Mouse (Mus musculus): ENCODE data around the gene Phox2b. TPM values are rescaled to one million over a fixed set of nuclear protein-coding genes. Genes with fewer than 3 reads are reported as not detected.

Gene Phox2b
- polyA plus RNA-seq, 1 experiment from 2014 or later = 2.0 TPM

- Histone ChIP-seq H3K9me3 (no peaks in the 10 kb centered on the region), H3K27ac (no peak overlapping the region), H3K4me1 (replicated peaks) (peaks cover 9% of the 10 kb centered on the region), H3K27me3 (peaks cover 99% of the 10 kb centered on the region), H3K9ac (replicated peaks) (no peak overlapping the region), H3K36me3 (no peaks in the 10 kb centered on the region), H3K4me3 (replicated peaks) (no peak overlapping the region), H3K4me2 (replicated peaks) (no peak overlapping the region)
- under 1% methylated on average over 32 of the region's 32 CpGs for WGBS
- no peak for ATAC-seq
Observed at GRCm38 (mm10) chr5:67099393-67100271, 531 bp upstream of the Phox2b start.

DNA sequence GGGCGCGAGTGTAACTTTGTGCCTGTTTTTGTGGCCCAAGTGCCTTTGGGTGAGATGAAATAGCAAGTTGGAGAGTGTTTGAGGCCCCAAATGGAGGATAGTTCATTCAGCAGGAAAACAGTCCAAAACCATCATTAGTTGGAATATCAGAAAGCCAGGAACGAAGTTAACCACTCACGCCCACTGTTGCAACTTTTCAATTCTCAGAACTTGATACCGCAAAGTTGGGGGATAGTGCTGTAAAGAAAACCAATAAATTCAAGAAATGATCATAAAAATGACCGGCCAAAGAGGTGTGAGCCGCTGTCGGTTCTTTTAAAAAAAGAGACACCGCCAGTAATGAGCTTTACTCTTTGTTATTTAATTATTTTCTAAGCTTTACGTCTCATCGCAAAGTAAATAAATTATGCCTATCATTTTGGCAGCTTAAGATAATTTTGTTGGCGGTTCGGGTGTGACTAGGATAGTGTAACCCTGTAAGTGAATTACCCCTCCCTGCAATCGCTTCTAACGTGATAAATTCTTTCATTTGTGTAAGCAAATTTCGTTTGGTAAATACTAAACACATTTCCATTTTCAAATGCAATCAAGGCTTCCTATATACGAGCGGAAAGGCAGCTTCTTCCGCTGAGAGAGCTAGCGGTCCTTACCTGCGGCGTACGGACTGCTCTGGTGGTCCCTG lies 909 bp downstream of the Phox2b start:
- H3K4me2 ChIP-seq (replicated peaks) = no peak overlapping the region
- H3K27ac ChIP-seq = no peak overlapping the region
- 2% methylated on average over 23 of the region's 23 CpGs for WGBS
- no peak for ATAC-seq
- no peaks in the 10 kb centered on the region for H3K9me3 ChIP-seq
- peaks cover 98% of the 10 kb centered on the region for H3K27me3 ChIP-seq
- H3K4me3 ChIP-seq (replicated peaks) = no peak overlapping the region
- H3K9ac ChIP-seq (replicated peaks) = no peak overlapping the region
- H3K4me1 ChIP-seq (replicated peaks) = peaks cover 9% of the 10 kb centered on the region
- no peaks in the 10 kb centered on the region for H3K36me3 ChIP-seq

DNA sequence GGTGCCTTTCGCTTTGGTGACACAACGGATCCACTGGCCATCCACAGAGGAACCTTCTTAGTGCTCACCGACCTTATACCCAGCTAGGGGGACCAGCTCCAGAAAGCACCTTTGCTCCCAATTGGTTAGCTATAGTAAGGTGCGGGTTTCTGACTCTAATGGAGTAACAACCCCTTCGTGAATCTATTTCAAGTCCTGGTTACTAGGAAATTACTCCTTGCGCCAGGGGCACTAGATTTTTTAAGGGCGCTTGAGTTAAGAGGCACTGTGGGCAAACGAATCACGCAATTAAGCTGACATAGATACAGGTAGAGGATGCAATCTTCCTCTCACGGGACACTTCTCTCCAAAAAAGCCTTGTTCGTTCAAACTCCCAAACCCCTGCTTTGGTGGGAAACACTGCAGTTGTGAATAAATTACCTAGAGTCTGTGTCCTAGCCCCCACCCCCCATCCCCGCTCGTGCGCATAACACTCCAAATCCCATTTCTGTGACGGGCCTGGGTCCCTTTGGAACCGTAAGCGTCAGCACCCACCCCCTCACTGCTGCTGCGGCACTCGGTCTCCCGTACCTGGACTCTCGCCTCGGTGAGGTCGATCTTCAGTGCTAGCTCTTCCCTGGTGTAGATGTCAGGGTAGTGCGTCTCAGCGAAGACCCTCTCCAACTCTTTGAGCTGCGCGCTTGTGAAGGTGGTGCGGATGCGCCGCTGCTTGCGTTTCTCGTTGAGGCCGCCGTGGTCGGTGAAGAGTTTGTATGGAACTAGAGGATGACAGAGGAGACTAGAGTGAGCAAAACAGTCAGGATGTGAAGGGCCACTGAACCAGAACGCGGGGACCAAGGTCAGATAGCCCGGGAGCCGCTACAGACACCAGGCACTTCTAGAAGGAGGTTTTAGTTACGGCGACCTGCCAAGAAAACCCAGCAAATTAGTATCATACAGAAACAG lies 1.7 kb downstream of the Phox2b start:
- peaks cover 98% of the 10 kb centered on the region for H3K27me3 ChIP-seq
- H3K4me3 ChIP-seq (replicated peaks) = no peak overlapping the region
- H3K27ac ChIP-seq = no peak overlapping the region
- H3K36me3 ChIP-seq = no peaks in the 10 kb centered on the region
- ATAC-seq = no peak
- no peaks in the 10 kb centered on the region for H3K9me3 ChIP-seq
- WGBS = under 1% methylated on average over 41 of the region's 41 CpGs
- no peak overlapping the region for H3K4me2 ChIP-seq (replicated peaks)
- H3K4me1 ChIP-seq (replicated peaks) = peaks cover 9% of the 10 kb centered on the region
- H3K9ac ChIP-seq (replicated peaks) = no peak overlapping the region

DNA sequence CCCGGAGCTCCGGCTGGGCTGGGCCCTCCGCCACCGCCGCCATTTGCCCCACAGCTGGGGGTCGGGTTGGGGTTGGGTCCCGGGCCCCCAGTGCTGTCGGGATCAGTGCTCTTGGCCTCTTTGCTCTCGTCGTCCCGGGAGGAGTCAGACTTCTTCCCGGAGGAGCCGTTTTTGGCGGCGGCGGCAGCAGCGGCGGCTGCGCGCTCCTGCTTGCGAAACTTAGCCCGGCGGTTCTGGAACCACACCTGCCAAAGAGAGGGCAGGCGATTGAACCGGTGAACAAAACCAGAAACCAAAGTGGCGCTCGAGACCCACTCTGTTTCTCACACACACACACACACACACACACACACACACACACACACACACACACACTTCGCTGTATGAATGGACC lies 2.7 kb downstream of the Phox2b start:
- peak overlapping the region; percentile 23 for H3K4me3 ChIP-seq (replicated peaks)
- WGBS = under 1% methylated on average over 28 of the region's 28 CpGs
- no peak overlapping the region for H3K27ac ChIP-seq
- H3K4me1 ChIP-seq (replicated peaks) = peaks cover 6% of the 10 kb centered on the region
- H3K36me3 ChIP-seq = no peaks in the 10 kb centered on the region
- no peak for ATAC-seq
- H3K9ac ChIP-seq (replicated peaks) = no peak overlapping the region
- H3K4me2 ChIP-seq (replicated peaks) = peak overlapping the region; percentile 48
- no peaks in the 10 kb centered on the region for H3K9me3 ChIP-seq
- peaks cover 98% of the 10 kb centered on the region for H3K27me3 ChIP-seq

GRCm38 (mm10) chr5:67095651-67096377 lies 3.3 kb downstream of the Phox2b start:
- H3K9ac ChIP-seq (replicated peaks) = no peak overlapping the region
- H3K9me3 ChIP-seq = no peaks in the 10 kb centered on the region
- no peak overlapping the region for H3K27ac ChIP-seq
- peak; percentile 61; the same call in 1 of the 2 replicates for ATAC-seq
- under 1% methylated on average over 45 of the region's 47 CpGs for WGBS
- H3K4me2 ChIP-seq (replicated peaks) = peak overlapping the region; percentile 48
- H3K4me1 ChIP-seq (replicated peaks) = peaks cover 6% of the 10 kb centered on the region
- peaks cover 98% of the 10 kb centered on the region for H3K27me3 ChIP-seq
- peak overlapping the region; percentile 23 for H3K4me3 ChIP-seq (replicated peaks)
- no peaks in the 10 kb centered on the region for H3K36me3 ChIP-seq

- Histone ChIP-seq H3K36me3 (no peaks in the 10 kb centered on the region), H3K27me3 (peaks cover 98% of the 10 kb centered on the region), H3K4me3 (replicated peaks) (no peak overlapping the region), H3K9me3 (no peaks in the 10 kb centered on the region), H3K4me2 (replicated peaks) (no peak overlapping the region), H3K4me1 (replicated peaks) (peaks cover 6% of the 10 kb centered on the region), H3K27ac (no peak overlapping the region), H3K9ac (replicated peaks) (no peak overlapping the region)
- ATAC-seq = no peak
- WGBS = under 1% methylated on average over 15 of the region's 15 CpGs
Observed at GRCm38 (mm10) chr5:67095153-67095552, 3.9 kb downstream of the Phox2b start.

- Histone ChIP-seq H3K9ac (replicated peaks) (no peak overlapping the region), H3K36me3 (no peaks in the 10 kb centered on the region), H3K9me3 (no peaks in the 10 kb centered on the region), H3K4me1 (replicated peaks) (peaks cover 6% of the 10 kb centered on the region), H3K27ac (no peak overlapping the region), H3K27me3 (peaks cover 97% of the 10 kb centered on the region), H3K4me3 (replicated peaks) (no peak overlapping the region), H3K4me2 (replicated peaks) (no peak overlapping the region)
- no peak for ATAC-seq
- WGBS = 13% methylated on average over 2 of the region's 2 CpGs
Observed at GRCm38 (mm10) chr5:67093991-67094390, 5.1 kb downstream of the Phox2b start.

GRCm38 (mm10) chr5:67091766-67092165 lies 7.3 kb downstream of the Phox2b start:
- H3K27ac ChIP-seq = no peak overlapping the region
- no peaks in the 10 kb centered on the region for H3K9me3 ChIP-seq
- no peak overlapping the region for H3K4me3 ChIP-seq (replicated peaks)
- WGBS = 21% methylated on average over 4 of the region's 4 CpGs
- ATAC-seq = peak; percentile 69
- peaks cover 85% of the 10 kb centered on the region for H3K27me3 ChIP-seq
- peaks cover 6% of the 10 kb centered on the region for H3K4me1 ChIP-seq (replicated peaks)
- H3K9ac ChIP-seq (replicated peaks) = no peak overlapping the region
- no peak overlapping the region for H3K4me2 ChIP-seq (replicated peaks)
- no peaks in the 10 kb centered on the region for H3K36me3 ChIP-seq

DNA sequence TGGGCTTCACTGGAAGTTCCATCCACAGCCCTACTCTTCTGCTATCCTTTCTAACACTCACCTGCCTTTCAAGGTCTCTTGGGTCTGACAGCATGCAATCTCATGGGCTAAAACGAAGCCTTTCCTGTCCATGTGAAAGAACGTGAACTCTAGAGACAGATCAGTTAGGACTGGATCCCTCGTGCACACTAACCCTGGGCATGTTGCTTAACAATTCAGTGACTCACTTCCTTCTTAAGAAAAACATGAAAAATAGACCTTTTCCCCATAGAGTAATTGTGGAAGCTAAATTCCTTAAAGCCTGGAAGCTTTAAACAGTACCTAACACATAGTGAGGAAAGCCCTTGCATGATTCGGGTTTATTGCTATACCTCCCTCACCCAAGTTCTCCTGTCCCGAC lies 8.2 kb downstream of the Phox2b start:
- no peaks in the 10 kb centered on the region for H3K9me3 ChIP-seq
- no peak for ATAC-seq
- WGBS = 81% methylated on average over 5 of the region's 5 CpGs
- H3K27ac ChIP-seq = no peak overlapping the region
- no peak overlapping the region for H3K9ac ChIP-seq (replicated peaks)
- peaks cover 76% of the 10 kb centered on the region for H3K27me3 ChIP-seq
- H3K4me1 ChIP-seq (replicated peaks) = peaks cover under 1% of the 10 kb centered on the region; the same call in 1 of the 2 replicates
- no peaks in the 10 kb centered on the region for H3K36me3 ChIP-seq
- H3K4me2 ChIP-seq (replicated peaks) = no peak overlapping the region
- no peak overlapping the region for H3K4me3 ChIP-seq (replicated peaks)

- Histone ChIP-seq H3K36me3 (no peaks in the 10 kb centered on the region), H3K27me3 (peaks cover 16% of the 10 kb centered on the region; the same call in 1 of the 2 replicates), H3K4me1 (replicated peaks) (peaks cover 4% of the 10 kb centered on the region; the same call in 1 of the 2 replicates), H3K9ac (replicated peaks) (no peak overlapping the region), H3K27ac (no peak overlapping the region), H3K9me3 (0 out of 2 replicates have a peak, but pooled peaks cover 4% of the 10 kb centered on the region), H3K4me2 (replicated peaks) (no peak overlapping the region), H3K4me3 (replicated peaks) (no peak overlapping the region)
- WGBS = 25% methylated on average over 6 of the region's 6 CpGs
- ATAC-seq = no peak
Observed at GRCm38 (mm10) chr5:67083117-67083516, 16.0 kb downstream of the Phox2b start.

- Histone ChIP-seq H3K27ac (no peak overlapping the region), H3K9me3 (no peaks in the 10 kb centered on the region), H3K4me2 (replicated peaks) (no peak overlapping the region), H3K4me1 (replicated peaks) (peaks cover 4% of the 10 kb centered on the region), H3K9ac (replicated peaks) (no peak overlapping the region), H3K27me3 (no peaks in the 10 kb centered on the region), H3K36me3 (no peaks in the 10 kb centered on the region), H3K4me3 (replicated peaks) (no peak overlapping the region)
- ATAC-seq = no peak
- WGBS = 93% methylated on average over 9 of the region's 9 CpGs
Observed at GRCm38 (mm10) chr5:67063596-67063995, 35.5 kb downstream of the Phox2b start.
